Mouse (Mus musculus) midbrain, embryonic 14.5 days (tissue): Measurements from ENCODE around the gene Casr. TPM values are rescaled to one million over a fixed set of nuclear protein-coding genes. Genes with fewer than 3 reads are reported as not detected.

Source experiments
- polyA plus RNA-seq: library from polyadenylated mRNA; unstranded; fragments of >200 nt; fragmentation: Nextera tagmentation; extraction: Ambion mirVana; gene quantifications from 2 replicates; pipeline ENCODE4 v1.2.1, GENCODE M21; 2014

Gene Casr
- polyA plus RNA-seq, 1 experiment from 2014 or later, result 0.05 TPM

Other genes with a start within 250 kb of the Casr start
- gene BC117090, start 227.8 kb downstream of the Casr start, polyA plus RNA-seq, result not detected in 2 replicates
- gene BC100530, start 194.4 kb downstream of the Casr start, polyA plus RNA-seq, result 0.37 TPM in 1 of 2 replicates, not detected in the other
- gene Stfa2, start 153.7 kb downstream of the Casr start, polyA plus RNA-seq, result not detected in 2 replicates
- not detected in 2 replicates for gene Stfa3, start 106.7 kb downstream of the Casr start, polyA plus RNA-seq
- 0.47 and 2.0 TPM in 2 replicates for gene Cd86, start 103.9 kb upstream of the Casr start, polyA plus RNA-seq
- 0.16 and 0.26 TPM in 2 replicates for gene Ildr1, start 131.8 kb upstream of the Casr start, polyA plus RNA-seq
- 9.2 and 12.4 TPM in 2 replicates for gene Slc15a2, start 222.8 kb upstream of the Casr start, polyA plus RNA-seq